Mouse (Mus musculus): Measurements from ENCODE around the gene Atad3a. TPM values are rescaled to one million over a fixed set of nuclear protein-coding genes. Genes with fewer than 3 reads are reported as not detected.

Atad3a gene
- polyA plus RNA-seq, 1 experiment from 2014 or later = 89.0 TPM

DNA sequence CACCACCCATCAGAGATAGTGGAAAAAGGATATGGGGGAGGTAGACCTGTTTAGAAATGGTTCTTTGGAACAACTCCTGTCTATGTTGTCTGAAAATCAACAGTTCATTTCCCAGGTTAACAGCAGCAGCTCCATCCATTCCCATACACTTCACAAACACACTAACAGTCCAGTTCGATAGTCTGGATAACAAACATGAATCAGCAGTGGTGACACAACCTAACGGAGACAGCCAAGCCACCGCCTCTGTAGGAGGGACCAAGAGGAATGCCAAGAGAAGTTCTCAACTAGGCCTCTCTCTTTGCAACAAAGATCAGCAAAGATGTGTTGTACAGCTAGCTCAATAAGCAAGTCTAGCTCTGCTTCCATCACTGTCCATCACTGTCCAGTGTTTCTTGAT lies 1.5 kb upstream of the Atad3a start:
- H3K4me2 ChIP-seq (ENCODE audit: low read length) = 0 out of 2 replicates have a peak overlapping the region, but pooled peaks have one; percentile 97
- ATAC-seq (ENCODE audit: insufficient number of reproducible peaks, insufficient read depth, low FRiP score, low read depth) = no peak
- 78% methylated on average over 3 of the region's 3 CpGs for WGBS

DNA sequence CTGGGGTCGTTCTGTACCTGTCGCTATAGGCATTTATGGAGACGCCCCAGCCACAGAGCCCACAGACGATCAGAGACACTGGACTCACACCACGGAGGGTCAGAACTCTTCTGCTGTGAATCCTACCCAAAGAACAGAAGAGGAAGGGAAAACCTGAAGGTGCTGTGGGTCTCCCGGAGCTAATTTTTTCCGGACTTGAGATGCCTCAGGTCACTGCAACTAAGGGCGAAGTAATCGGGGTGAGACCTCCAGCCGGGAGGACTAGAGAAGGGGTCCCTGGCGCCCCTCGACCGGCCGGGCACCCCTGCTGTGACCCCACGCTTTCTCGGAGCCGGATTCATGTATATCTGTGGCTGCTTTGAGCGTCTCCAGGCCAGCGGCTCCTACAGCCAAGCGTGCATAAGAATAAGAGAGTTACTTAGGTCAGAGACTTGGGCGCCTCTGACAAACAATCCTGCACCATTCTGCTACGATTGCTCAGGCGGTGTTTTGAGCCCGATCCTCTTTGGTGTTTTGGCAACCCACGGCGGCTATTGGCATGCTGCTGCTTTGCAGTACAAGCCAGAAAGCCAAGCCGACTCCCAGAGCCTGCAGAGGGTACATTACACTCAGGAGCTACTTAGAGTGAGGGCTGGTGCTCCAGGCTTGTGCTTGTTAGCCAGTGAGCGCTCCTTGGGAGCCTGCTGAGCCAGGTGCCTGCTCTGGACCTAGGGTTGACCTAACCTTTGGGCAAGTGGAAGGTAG lies 635 bp upstream of the Atad3a start:
- Histone ChIP-seq H3K4me3 (ENCODE audit: control insufficient read depth in 1 of 2, insufficient read depth in 1 of 2, low read depth in 1 of 2, low read length in 2 of 2) (peak overlapping the region; percentile 63 to 85), H3K9me3 (ENCODE audit: control insufficient read depth, low read length) (no peaks in the 10 kb centered on the region), H3K4me1 (ENCODE audit: control insufficient read depth in 2 of 2, insufficient read depth in 2 of 2, low read length in 2 of 2) (peaks cover 12 to 35% of the 10 kb centered on the region in 2 experiments), H3K4me2 (ENCODE audit: low read length) (peak overlapping the region; percentile 97), H3K27me3 (ENCODE audit: control insufficient read depth, insufficient read depth, low read length) (no peaks in the 10 kb centered on the region), H3K9ac (ENCODE audit: low read length) (peak overlapping the region; percentile 83), H3K27ac (replicated peaks in 1 of 2; ENCODE audit: control insufficient read depth in 1 of 2, insufficient read depth in 1 of 2, low read depth in 2 of 2, low read length in 2 of 2) (peak overlapping the region in 1 of 2 experiments; percentile 48; a peak in 2 of 4 replicates), H3K36me3 (ENCODE audit: control insufficient read depth, insufficient read depth, low read length) (peaks cover 16% of the 10 kb centered on the region)
- 3% methylated on average over 28 of the region's 28 CpGs for WGBS
- ATAC-seq (ENCODE audit: insufficient number of reproducible peaks, insufficient read depth, low FRiP score, low read depth) = no peak

More for the DNA sequence above, 1.5 kb upstream of the Atad3a start:
- Histone ChIP-seq H3K27me3 (ENCODE audit: control insufficient read depth, insufficient read depth, low read length) (no peaks in the 10 kb centered on the region), H3K4me1 (ENCODE audit: control insufficient read depth in 2 of 2, insufficient read depth in 2 of 2, low read length in 2 of 2) (peaks cover 7 to 29% of the 10 kb centered on the region in 2 experiments), H3K4me3 (ENCODE audit: control insufficient read depth in 1 of 2, insufficient read depth in 1 of 2, low read depth in 1 of 2, low read length in 2 of 2) (no peak overlapping the region), H3K36me3 (ENCODE audit: control insufficient read depth, insufficient read depth, low read length) (peaks cover 8% of the 10 kb centered on the region; the same call in 1 of the 2 replicates), H3K9me3 (ENCODE audit: control insufficient read depth, low read length) (no peaks in the 10 kb centered on the region), H3K9ac (ENCODE audit: low read length) (no peak overlapping the region), H3K27ac (replicated peaks in 1 of 2; ENCODE audit: control insufficient read depth in 1 of 2, insufficient read depth in 1 of 2, low read depth in 2 of 2, low read length in 2 of 2) (no peak overlapping the region)

DNA sequence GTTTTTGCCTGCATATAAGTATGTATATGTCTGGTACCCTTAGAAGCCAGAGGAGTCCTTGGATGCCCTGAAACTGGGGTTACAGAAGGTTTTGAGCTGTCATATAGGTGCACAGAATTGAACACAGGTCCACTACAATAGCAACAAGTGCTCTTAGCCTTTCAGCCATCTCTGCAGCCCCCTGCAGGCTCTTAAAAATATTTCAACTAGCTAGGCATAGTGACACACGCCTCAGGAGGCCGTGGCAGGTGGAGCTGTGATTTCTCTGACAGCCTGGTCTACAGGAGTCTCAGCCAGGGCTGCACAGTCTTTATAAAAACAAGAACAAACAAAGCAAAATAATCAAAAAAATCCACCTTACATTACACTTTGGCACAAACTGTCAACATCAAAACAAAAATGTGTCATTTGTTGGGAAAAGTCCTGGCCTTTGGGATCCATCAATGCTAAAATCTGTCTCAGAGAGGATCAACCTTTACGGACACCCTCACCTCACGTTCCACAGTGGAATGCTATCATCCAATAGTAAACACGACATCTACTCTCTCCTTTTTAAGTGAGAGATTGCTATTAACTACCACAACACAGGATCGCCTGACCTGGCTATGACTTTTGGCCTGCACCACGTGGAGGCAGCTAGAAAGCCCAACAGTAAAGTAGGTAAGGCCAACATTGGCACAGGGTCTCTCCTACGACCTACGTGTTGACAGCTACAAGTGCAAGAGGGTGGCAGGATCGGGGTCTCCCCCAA lies 856 bp downstream of the Atad3a start:
- Histone ChIP-seq H3K4me3 (ENCODE audit: control insufficient read depth in 1 of 2, insufficient read depth in 1 of 2, low read depth in 1 of 2, low read length in 2 of 2) (peak overlapping the region; percentile 63 to 85), H3K4me1 (ENCODE audit: control insufficient read depth in 2 of 2, insufficient read depth in 2 of 2, low read length in 2 of 2) (peaks cover 12 to 35% of the 10 kb centered on the region in 2 experiments), H3K9ac (ENCODE audit: low read length) (peak overlapping the region; percentile 81), H3K27ac (replicated peaks in 1 of 2; ENCODE audit: control insufficient read depth in 1 of 2, insufficient read depth in 1 of 2, low read depth in 2 of 2, low read length in 2 of 2) (peak overlapping the region; percentile 57 to 87), H3K9me3 (ENCODE audit: control insufficient read depth, low read length) (no peaks in the 10 kb centered on the region), H3K4me2 (ENCODE audit: low read length) (peak overlapping the region; percentile 94), H3K36me3 (ENCODE audit: control insufficient read depth, insufficient read depth, low read length) (peaks cover 31% of the 10 kb centered on the region), H3K27me3 (ENCODE audit: control insufficient read depth, insufficient read depth, low read length) (no peaks in the 10 kb centered on the region)
- 0 out of 2 replicates have a peak, but pooled peaks have one; percentile 6 for ATAC-seq (ENCODE audit: insufficient number of reproducible peaks, insufficient read depth, low FRiP score, low read depth)
- 2% methylated on average over 10 of the region's 10 CpGs for WGBS

DNA sequence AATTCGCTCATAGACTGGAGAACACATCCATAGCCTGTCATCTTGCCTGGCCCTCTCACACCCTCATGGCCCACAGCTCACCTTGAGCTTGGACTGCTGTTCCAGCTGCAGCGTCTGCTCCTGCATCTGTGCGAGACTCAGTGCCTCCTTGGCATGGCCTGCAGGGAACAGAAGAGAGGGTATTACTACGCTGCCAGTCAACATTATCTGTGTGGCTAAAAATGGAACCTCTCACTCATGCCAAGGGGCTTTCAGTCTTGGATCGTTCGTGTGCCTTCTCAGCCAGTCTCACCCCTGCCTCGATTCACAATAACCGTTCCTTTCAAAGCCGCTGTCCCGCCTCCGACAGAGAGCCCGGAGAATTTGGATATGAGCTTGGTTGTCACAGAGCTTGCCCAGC lies 3.9 kb downstream of the Atad3a start:
- Histone ChIP-seq H3K4me3 (ENCODE audit: control insufficient read depth in 1 of 2, insufficient read depth in 1 of 2, low read depth in 1 of 2, low read length in 2 of 2) (no peak overlapping the region), H3K4me2 (ENCODE audit: low read length) (peak overlapping the region; percentile 27), H3K9ac (ENCODE audit: low read length) (peak overlapping the region; percentile 17; the same call in 1 of the 2 replicates), H3K9me3 (ENCODE audit: control insufficient read depth, low read length) (no peaks in the 10 kb centered on the region), H3K27ac (replicated peaks in 1 of 2; ENCODE audit: control insufficient read depth in 1 of 2, insufficient read depth in 1 of 2, low read depth in 2 of 2, low read length in 2 of 2) (peak overlapping the region in 1 of 2 experiments; percentile 30; a peak in 1 of 4 replicates), H3K4me1 (ENCODE audit: control insufficient read depth in 2 of 2, insufficient read depth in 2 of 2, low read length in 2 of 2) (peaks cover 12 to 34% of the 10 kb centered on the region in 2 experiments), H3K36me3 (ENCODE audit: control insufficient read depth, insufficient read depth, low read length) (peaks cover 60% of the 10 kb centered on the region), H3K27me3 (ENCODE audit: control insufficient read depth, insufficient read depth, low read length) (no peaks in the 10 kb centered on the region)
- ATAC-seq (ENCODE audit: insufficient number of reproducible peaks, insufficient read depth, low FRiP score, low read depth) = no peak
- 56% methylated on average over 12 of the region's 12 CpGs for WGBS

DNA sequence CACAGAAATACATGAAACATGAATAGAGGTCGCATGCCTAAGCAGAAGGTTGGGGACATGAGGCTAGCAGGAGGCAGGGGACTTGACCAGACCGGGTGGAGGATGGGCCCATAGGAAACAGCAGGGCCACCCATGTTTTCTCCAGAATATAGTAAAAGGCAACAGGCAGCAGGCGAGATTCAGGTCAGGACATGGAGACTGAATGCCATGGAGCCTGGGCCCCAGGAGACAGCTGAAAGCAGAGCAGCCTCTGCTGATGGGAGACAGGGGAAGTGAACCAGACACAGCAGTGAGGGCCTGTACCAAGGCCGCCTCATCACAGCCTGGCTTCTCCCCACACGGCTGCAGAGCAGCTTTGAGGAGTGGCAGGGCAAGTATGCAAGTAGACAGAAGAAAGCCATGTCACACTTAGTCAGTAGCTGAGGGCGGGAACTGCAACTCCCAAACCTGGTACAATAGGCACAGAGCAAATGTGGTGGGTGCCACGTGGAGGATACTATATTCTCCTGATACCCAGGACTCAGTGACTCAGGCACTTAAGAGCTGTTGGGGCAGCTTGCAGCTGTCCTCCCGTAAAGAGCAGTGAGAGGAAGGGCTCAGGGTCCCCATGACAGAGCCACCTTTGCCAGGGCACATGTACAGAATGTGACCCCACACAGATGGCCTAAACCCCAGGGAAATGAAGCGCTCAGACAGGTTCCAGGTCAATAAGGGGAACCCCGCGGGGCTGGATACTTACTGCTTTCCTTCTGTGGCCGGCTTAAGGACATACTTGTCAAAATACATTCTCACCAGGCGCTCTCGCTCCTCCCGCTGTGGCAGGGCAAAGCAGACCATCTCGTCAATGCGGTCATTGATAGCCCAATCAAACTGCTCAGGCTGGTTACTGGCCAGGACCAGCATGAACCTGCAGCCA lies 14.1 kb downstream of the Atad3a start:
- Histone ChIP-seq H3K9me3 (ENCODE audit: control insufficient read depth, low read length) (no peaks in the 10 kb centered on the region), H3K4me2 (ENCODE audit: low read length) (no peak overlapping the region), H3K36me3 (ENCODE audit: control insufficient read depth, insufficient read depth, low read length) (peaks cover 100% of the 10 kb centered on the region), H3K4me1 (ENCODE audit: control insufficient read depth in 2 of 2, insufficient read depth in 2 of 2, low read length in 2 of 2) (no peaks in the 10 kb centered on the region), H3K4me3 (ENCODE audit: control insufficient read depth in 1 of 2, insufficient read depth in 1 of 2, low read depth in 1 of 2, low read length in 2 of 2) (no peak overlapping the region), H3K27me3 (ENCODE audit: control insufficient read depth, insufficient read depth, low read length) (no peaks in the 10 kb centered on the region), H3K9ac (ENCODE audit: low read length) (no peak overlapping the region), H3K27ac (replicated peaks in 1 of 2; ENCODE audit: control insufficient read depth in 1 of 2, insufficient read depth in 1 of 2, low read depth in 2 of 2, low read length in 2 of 2) (no peak overlapping the region)
- WGBS = 87% methylated on average over 17 of the region's 17 CpGs
- ATAC-seq (ENCODE audit: insufficient number of reproducible peaks, insufficient read depth, low FRiP score, low read depth) = no peak

DNA sequence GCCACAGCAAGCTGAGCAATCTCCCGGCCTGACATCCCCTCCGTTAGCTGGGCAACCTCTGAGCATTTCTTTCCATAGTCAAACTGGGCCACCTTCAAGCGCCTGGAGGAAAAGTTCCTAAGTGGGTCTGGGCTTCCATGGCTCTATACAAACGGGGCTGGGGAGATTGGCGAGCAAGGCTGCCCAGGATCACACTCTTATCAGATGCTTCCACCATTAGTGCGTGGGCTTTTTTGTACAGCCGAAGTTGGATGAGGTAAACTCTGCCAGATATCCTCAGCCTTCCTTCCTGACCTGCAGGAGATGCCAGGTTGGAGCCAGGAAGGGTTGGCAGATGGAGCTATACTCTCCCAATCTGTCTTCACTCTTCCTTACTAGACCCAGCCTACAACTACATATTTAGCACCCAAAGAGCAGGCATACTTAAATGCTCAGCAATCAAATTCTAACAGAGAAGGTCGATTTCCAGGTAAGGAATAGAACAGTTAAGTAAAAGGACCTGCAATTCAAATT lies 14.8 kb downstream of the Atad3a start:
- 83% methylated on average over 8 of the region's 8 CpGs for WGBS
- ATAC-seq (ENCODE audit: insufficient number of reproducible peaks, insufficient read depth, low FRiP score, low read depth) = no peak
- Histone ChIP-seq H3K4me3 (ENCODE audit: control insufficient read depth in 1 of 2, insufficient read depth in 1 of 2, low read depth in 1 of 2, low read length in 2 of 2) (no peak overlapping the region), H3K27me3 (ENCODE audit: control insufficient read depth, insufficient read depth, low read length) (no peaks in the 10 kb centered on the region), H3K4me2 (ENCODE audit: low read length) (no peak overlapping the region), H3K4me1 (ENCODE audit: control insufficient read depth in 2 of 2, insufficient read depth in 2 of 2, low read length in 2 of 2) (no peaks in the 10 kb centered on the region), H3K36me3 (ENCODE audit: control insufficient read depth, insufficient read depth, low read length) (peaks cover 100% of the 10 kb centered on the region), H3K9ac (ENCODE audit: low read length) (no peak overlapping the region), H3K9me3 (ENCODE audit: control insufficient read depth, low read length) (no peaks in the 10 kb centered on the region), H3K27ac (replicated peaks in 1 of 2; ENCODE audit: control insufficient read depth in 1 of 2, insufficient read depth in 1 of 2, low read depth in 2 of 2, low read length in 2 of 2) (no peak overlapping the region)

DNA sequence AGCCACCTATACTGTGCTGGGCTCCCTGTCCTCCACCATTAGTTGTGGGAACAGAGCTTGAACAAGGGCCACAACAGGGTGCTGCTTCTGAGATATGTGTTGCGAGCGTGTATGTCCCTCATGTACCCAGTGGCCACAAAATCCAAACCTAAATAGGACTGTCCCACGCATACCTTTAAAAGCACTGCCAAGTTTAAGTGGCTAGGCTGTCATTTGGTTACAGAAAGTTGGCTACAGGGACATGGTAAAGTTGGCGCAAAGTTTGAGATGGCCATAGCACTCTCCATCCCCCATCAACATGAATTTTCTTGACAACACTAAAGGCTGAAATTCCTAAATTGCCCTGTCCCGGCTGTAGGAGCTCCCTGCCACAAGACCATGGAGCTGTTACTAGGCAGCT lies 15.8 kb downstream of the Atad3a start:
- H3K9me3 ChIP-seq (ENCODE audit: control insufficient read depth, low read length) = no peaks in the 10 kb centered on the region
- H3K4me2 ChIP-seq (ENCODE audit: low read length) = no peak overlapping the region
- H3K4me3 ChIP-seq (ENCODE audit: control insufficient read depth in 1 of 2, insufficient read depth in 1 of 2, low read depth in 1 of 2, low read length in 2 of 2) = no peak overlapping the region
- no peak overlapping the region for H3K27ac ChIP-seq (replicated peaks in 1 of 2; ENCODE audit: control insufficient read depth in 1 of 2, insufficient read depth in 1 of 2, low read depth in 2 of 2, low read length in 2 of 2)
- no peak for ATAC-seq (ENCODE audit: insufficient number of reproducible peaks, insufficient read depth, low FRiP score, low read depth)
- 92% methylated on average over 5 of the region's 5 CpGs for WGBS
- no peaks in the 10 kb centered on the region for H3K4me1 ChIP-seq (ENCODE audit: control insufficient read depth in 2 of 2, insufficient read depth in 2 of 2, low read length in 2 of 2)
- no peaks in the 10 kb centered on the region for H3K27me3 ChIP-seq (ENCODE audit: control insufficient read depth, insufficient read depth, low read length)
- peaks cover 100% of the 10 kb centered on the region for H3K36me3 ChIP-seq (ENCODE audit: control insufficient read depth, insufficient read depth, low read length)
- H3K9ac ChIP-seq (ENCODE audit: low read length) = no peak overlapping the region
